Mouse (Mus musculus) right cerebral cortex, postnatal 25 days (tissue): ENCODE measurements around the gene Ap3d1.

Experiments used
- DNase-seq: peaks from one replicate; pipeline ENCODE4 v3.0.0; 2022

Gene Ap3d1

GRCm38 (mm10) chr10:80742180-80742978, at the start of gene Ap3d1:
Gene Ap3d1 (minus strand): TSS chr10:80742264.
- DNase-seq, result peak; percentile 96

DNA sequence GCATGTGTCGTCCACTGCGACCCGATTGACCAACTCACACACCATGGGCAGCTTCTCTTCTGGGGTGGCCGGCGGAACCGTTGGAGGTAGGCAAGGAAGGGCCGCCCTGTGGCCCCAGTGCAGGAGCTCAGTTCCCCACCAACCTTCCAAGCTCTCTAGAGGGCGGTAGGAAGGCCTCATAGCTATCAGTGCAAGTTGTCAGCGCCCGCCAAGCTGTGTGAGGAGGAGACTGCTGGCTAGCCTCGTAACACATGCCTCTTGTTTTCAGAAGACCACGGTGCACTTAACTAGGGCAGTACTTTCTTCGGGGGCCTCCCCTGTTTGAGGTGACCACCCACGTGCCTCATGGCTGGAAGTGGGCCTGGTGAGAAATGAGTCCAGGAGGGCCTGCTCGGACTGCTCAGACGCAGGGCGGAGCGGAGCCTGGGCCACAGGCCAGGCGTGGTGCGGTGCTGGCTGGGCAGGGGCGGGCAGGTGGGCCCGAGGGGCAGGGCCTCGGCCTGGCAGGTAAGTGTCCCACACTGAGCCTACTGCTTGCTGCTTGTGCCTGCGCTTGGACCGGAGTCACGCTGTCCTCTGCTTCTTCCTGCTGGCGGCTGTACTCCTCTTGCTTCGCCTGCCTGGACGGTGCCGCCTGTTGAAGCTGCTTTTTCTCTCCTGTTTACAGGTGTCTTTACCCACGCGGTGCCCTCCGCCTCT, 49.6 kb upstream of the Ap3d1 start:
- DNase-seq, result no peak

DNA sequence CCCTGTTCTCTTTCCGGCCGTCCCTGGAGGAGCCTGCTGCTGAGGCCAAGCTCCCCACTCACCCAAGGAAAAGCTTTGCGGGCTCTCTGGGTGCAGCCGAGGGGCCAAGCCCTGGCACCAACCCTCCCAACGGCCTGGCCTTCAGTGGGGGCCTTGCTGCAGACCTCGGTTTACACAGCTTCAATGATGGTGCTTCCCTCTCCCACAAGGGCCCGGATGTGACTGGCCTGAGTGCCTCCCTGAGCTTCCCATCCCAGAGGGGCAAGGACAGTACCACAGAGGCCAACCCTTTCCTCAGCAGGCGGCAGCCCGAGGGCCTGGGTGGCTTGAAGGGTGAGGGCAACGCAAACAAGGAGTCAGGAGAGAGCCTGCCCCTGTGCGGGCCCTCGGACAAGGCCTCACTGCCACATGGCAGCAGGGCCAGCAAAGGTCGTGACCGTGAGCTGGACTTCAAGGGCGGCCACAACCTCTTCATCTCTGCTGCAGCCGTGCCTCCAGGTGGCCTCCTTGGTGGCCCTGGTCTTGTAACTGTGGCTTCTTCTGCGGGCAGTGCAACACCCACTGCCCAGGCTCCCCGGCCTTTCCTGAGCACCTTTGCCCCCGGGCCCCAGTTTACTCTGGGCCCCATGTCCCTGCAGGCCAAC, 48.8 kb upstream of the Ap3d1 start:
- no peak for DNase-seq

DNA sequence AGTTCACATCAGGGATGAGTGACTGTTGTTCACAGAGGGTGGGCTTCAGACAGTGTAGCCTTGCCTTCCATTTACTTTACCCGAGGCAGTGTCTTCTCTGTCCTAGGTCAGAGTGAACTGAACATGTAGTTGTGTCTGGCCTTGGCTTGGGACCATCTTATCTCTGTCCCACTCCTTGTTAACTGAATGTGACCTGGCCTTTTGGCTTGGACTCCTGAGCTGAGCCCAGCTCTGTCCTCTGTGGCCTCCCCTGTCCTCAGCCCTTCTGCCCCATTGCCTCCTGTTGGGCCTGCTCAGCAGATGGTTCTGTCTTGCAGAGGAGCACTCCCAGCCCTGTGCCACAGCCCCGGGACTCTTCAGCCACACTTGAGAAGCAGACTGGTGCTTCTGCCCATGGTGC, 45.5 kb upstream of the Ap3d1 start:
- DNase-seq, result no peak

DNA sequence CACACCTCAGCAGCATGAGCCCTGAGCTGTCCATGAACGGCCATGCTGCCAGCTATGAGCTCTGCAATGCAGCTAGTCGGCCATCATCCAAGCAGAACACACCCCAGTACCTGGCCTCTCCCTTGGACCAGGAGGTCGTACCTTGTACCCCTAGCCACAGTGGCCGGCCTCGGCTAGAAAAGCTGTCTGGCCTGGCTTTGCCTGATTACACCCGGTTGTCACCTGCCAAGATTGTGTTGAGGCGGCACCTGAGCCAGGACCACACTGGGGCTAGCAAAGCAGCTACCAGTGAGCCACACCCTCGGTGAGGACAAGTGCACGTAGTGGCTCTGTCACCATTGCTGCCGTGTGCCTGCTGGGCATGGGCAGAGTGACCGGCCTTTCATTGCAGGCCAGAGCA, 43.9 kb upstream of the Ap3d1 start:
- no peak for DNase-seq

DNA sequence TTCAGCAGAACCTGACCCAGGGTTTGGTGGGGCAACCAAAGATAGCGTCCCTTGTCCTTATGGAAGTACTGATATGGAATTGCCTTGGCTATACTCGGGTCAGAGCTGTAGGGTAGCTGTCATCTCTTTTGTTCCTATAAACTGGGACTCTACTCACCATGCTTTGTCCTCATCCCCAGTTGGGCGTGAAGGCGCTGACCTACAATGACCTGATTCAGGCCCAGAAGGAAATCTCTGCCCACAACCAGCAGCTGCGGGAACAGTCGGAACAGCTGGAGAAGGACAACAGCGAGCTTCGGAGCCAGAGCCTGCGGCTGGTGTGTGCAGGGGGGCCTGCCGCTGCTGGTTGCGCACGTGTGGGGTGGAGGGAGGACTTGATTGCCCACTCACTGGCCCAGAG, 42.8 kb upstream of the Ap3d1 start:
- no peak for DNase-seq

DNA sequence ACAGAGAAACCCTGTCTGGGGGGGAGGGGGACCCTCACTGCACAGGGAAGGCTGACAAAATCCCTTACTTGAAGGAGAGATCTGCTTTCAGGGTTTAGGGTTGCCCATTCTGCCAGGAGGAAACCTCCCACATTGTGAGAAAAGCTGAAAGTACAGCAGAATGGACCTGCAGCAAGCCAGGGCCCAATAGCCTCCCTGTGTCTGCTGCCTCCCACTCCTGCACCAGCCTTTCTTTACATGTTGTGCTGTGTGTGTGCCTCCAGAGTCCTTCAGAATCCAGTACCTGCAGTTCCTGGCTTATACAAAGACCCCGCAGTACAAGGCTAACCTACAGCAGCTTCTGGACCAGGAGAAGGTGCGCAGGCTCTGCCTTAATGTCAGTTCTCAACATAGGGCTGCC, 42.2 kb upstream of the Ap3d1 start:
- no peak for DNase-seq

- no peak for DNase-seq
Measured at GRCm38 (mm10) chr10:80779565-80779964, 37.5 kb upstream of the Ap3d1 start.

GRCm38 (mm10) chr10:80777123-80777522, 35.1 kb upstream of the Ap3d1 start:
- no peak for DNase-seq

DNA sequence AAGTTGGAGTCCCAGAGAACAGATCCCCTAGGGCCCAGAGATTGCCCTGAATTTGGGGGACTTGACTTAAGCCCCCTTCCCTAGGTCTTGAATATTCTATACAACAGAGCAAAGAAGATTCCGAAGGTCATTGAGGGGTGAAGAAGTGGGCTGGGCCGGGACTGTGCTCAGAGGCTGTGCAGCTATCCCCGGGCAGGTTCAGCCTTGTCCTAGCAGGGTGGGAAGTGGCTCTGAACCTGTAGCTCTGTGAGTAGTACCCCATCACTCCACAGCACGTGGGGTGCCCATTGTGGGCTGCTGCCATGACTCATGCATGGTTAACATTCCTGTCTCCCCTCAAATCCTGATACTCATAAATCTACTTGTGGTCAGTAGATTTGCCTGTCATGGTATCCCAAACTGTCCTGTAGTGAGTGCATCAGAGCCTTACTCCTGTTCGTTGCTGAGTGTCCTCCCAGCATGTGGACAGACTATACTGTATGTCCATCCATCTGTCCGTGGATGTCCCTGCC, 34.4 kb upstream of the Ap3d1 start:
- DNase-seq, result no peak

DNA sequence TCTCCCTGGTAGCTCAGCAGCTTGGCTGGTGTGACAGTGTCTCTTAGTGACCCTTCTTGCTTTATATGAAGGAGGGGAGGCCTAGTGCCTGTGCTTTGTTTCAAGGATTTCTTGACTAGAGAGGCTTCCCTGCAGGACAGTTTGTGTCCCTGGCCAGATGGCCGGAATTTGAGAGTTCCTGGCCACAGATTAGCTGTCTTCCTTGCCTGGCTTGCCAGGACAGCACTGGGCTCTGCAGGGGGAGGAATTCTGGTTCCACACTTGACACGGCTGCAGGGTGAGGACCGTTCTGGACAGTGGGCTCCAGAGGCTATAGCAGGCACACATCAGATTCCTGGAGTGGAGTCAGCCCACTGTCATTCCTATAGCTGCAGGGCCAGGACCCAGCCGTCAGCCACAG, 33.7 kb upstream of the Ap3d1 start:
- DNase-seq, result no peak

DNA sequence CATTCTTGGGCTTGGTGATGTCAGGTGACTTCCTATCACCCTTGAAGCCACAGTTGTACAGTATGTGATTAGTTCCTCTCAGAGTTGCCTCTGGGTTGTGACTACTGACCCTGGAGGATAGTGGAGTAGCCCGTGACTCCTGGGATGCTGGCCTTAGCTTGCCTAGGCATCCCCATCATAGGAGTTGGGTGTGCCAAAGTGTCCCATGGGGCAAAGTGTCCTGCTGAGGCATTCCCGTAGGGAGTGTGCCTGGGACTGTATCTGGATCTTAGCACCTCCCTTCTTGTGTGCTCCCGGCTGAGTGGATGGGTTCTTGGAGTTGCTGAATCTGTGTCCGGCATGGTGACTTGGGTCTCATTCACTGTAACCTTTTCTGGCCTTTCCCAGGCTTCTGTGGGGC, 32.9 kb upstream of the Ap3d1 start:
- no peak for DNase-seq

GRCm38 (mm10) chr10:80774549-80774948, 32.5 kb upstream of the Ap3d1 start:
- DNase-seq, result peak; percentile 86

DNA sequence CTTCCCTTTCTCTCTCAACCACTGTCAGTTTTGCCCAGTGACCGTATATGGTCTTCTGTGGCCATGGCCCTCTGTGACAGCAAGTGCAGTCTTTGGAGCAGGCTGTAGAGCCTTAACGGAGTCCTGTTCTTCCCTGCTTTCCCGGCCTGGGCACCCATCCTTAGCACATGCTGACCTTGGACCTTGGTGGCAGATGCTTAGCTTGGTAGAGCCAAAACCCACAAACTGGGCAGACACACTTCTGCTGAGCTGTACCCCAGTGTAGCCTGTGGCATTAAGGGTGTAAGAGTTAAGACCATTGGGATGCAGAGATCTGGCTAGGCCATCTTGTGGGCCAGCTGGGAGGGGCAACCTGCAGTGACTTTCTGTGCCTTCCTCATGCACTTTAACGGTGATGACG, 31.8 kb upstream of the Ap3d1 start:
- DNase-seq, result no peak

DNA sequence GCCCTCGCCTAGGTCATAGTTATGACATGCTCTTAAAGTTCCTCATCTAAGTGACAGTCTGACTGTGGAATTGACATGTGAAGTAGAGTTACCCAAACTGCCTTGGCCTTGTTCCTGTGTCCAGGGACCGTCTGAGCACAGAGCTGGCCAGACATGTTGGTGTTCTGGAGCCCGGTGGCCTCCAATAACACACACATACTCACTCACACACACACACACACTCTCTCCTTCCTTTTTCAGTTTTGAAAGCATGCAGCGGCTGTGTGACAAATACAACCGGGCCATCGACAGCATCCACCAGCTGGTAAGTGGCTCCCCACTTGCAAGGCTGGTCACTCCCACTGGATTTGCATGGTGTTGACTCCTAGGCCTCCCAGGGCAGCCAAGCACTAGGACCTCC, 26.3 kb upstream of the Ap3d1 start:
- no peak for DNase-seq

DNA sequence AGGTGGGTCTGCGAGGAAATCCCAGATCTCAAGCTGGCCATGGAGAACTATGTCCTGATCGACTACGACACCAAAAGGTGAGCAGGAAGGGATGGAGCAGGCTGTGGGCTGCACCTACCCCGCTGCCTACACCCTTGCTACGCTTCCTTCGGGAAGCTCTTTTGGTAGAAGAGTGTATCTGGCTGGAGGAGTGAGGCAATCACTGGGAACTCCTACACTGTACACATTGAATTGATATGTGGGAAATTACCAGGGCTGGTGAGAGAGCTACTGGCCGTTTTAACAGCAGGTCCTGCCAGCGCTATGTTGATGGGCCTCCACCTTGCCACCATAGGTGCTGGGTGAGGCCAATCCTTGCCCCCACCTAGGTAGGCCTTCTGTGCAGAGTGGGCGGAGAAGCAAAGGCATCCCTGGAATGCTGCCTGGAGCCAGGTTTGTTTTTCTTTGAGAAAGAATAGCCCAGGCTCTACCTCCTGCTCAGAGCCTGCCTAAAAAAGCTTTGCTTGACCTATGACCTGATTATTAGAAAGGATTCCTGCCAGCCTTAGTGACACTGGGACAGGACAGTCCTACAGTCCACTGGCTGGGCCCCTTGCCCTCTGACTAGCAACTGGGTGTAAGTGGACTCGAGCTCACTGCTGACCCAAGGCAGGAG, 24.2 kb upstream of the Ap3d1 start:
- no peak for DNase-seq

DNA sequence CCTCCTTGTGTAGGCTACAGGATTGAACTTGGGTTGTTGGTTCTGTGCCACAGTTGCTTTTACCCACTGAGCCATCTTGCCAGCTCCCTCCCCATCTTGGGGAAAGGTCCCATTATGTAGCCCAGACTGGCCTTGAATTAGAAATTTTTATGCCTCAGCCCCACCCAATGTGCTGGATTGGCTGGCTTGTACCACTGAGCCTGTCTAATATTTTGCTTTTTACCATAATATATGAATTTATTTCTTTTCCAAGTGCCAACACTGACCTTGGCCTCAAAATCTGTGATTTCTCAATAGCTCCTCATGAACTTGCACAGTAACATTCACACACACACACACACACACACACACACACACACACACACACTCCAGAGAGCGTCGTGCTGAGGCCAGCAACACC, 23.7 kb upstream of the Ap3d1 start:
- DNase-seq, result no peak

- no peak for DNase-seq
Measured at GRCm38 (mm10) chr10:80763502-80763901, 21.4 kb upstream of the Ap3d1 start.

DNA sequence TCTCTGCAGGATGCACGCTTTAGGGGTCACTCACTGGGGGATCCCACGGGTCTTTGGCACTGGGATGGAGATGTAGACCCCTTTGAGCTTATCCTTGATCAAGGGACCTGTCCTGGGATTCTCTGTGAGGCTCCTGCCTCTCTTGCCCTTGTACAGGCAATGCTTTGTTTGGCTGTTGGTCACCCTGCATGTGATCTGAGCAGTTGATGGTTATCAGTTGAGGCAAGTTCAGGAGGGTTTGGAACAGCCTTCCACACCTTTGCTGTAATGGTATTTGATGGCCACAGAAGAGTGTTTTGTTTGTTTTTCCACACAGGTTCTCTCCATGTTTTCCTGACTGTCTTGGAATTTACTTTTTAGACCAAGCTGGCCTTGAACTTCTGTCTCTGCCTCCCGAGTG, 19.8 kb upstream of the Ap3d1 start:
- DNase-seq, result no peak

- no peak for DNase-seq
Measured at GRCm38 (mm10) chr10:80760596-80761524, 18.8 kb upstream of the Ap3d1 start.

- DNase-seq, result no peak
Measured at GRCm38 (mm10) chr10:80758651-80759050, 16.6 kb upstream of the Ap3d1 start.

- no peak for DNase-seq
Measured at GRCm38 (mm10) chr10:80757717-80758116, 15.7 kb upstream of the Ap3d1 start.
